Mouse (Mus musculus): ENCODE data around the gene Dcst1. TPM values are rescaled to one million over a fixed set of nuclear protein-coding genes. Genes with fewer than 3 reads are reported as not detected.

Gene Dcst1
- polyA plus RNA-seq, 2 experiments: 0.03 TPM; not detected in 1

GRCm38 (mm10) chr3:89351271-89351670 lies 13.8 kb downstream of the Dcst1 start:
- H3K36me3 ChIP-seq (replicated peaks; ENCODE audit: control insufficient read depth, insufficient read depth, low read depth): no peaks in the 10 kb centered on the region
- H3K9ac ChIP-seq (replicated peaks): no peak overlapping the region
- 64% methylated on average over 5 of the region's 5 CpGs for WGBS (ENCODE audit: insufficient replicate concordance)
- TF ChIP-seq EP300 (IDR thresholded peaks at IDR 0.05; ENCODE audit: low read depth) (no peak), CTCF (IDR thresholded peaks at IDR 0.05; ENCODE audit: low read depth) (no peak)
- H3K27me3 ChIP-seq (ENCODE audit: control insufficient read depth, insufficient read depth, low read length): peaks cover 29% of the 10 kb centered on the region
- H3K27ac ChIP-seq: no peak overlapping the region
- no peak for ATAC-seq (ENCODE audit: insufficient read depth)
- no peaks in the 10 kb centered on the region for H3K9me3 ChIP-seq (ENCODE audit: control insufficient read depth, low read length)
- H3K4me3 ChIP-seq (ENCODE audit: insufficient read depth in 1 of 2, low read depth in 2 of 2, low read length in 2 of 2): no peak overlapping the region
- no peak overlapping the region for H3K4me2 ChIP-seq (ENCODE audit: low read depth)
- DNase-seq (ENCODE audit: low read depth in 3 of 3, low spot score in 3 of 3): no peak
- no peaks in the 10 kb centered on the region; a peak in 1 of 4 replicates for H3K4me1 ChIP-seq (replicated peaks; ENCODE audit: control insufficient read depth in 2 of 2, insufficient read depth in 2 of 2, low read length in 1 of 2)

- H3K9me3 ChIP-seq (ENCODE audit: control insufficient read depth, low read length): no peaks in the 10 kb centered on the region
- H3K27me3 ChIP-seq (ENCODE audit: control insufficient read depth, insufficient read depth, low read length): peaks cover 29% of the 10 kb centered on the region
- H3K4me3 ChIP-seq (ENCODE audit: insufficient read depth in 1 of 2, low read depth in 2 of 2, low read length in 2 of 2): peak within 1 kb of the TSS; percentile 41 to 57
- H3K9ac ChIP-seq (replicated peaks): no peak within 1 kb of the TSS
- TF ChIP-seq EP300 (IDR thresholded peaks at IDR 0.05; ENCODE audit: low read depth): no peak
- TF ChIP-seq CTCF (IDR thresholded peaks at IDR 0.05; ENCODE audit: low read depth): no peak
- no peaks in the 10 kb centered on the region for H3K36me3 ChIP-seq (replicated peaks; ENCODE audit: control insufficient read depth, insufficient read depth, low read depth)
- peak within 1 kb of the TSS; percentile 71 for H3K4me2 ChIP-seq (ENCODE audit: low read depth)
- H3K4me1 ChIP-seq (replicated peaks; ENCODE audit: control insufficient read depth in 2 of 2, insufficient read depth in 2 of 2, low read length in 1 of 2): no peaks in the 10 kb centered on the region; a peak in 1 of 4 replicates
- WGBS (ENCODE audit: insufficient replicate concordance): 1% methylated on average over 57 of the region's 59 CpGs
- DNase-seq (ENCODE audit: low read depth in 3 of 3, low spot score in 3 of 3): peak in 1 of 3 experiments; percentile 36
- H3K27ac ChIP-seq: no peak within 1 kb of the TSS
- ATAC-seq (ENCODE audit: insufficient read depth): peak; percentile 75
These were observed 15.1 kb downstream of the Dcst1 start, which contains the start of gene Adam15 for GRCm38 (mm10) chr3:89349869-89350501. Gene Adam15, minus strand, starts transcription at chr3:89349996.

- Histone ChIP-seq H3K27ac (no peak overlapping the region), H3K4me1 (replicated peaks; ENCODE audit: control insufficient read depth in 2 of 2, insufficient read depth in 2 of 2, low read length in 1 of 2) (no peaks in the 10 kb centered on the region; a peak in 1 of 4 replicates), H3K27me3 (ENCODE audit: control insufficient read depth, insufficient read depth, low read length) (peaks cover 29% of the 10 kb centered on the region), H3K4me3 (ENCODE audit: insufficient read depth in 1 of 2, low read depth in 2 of 2, low read length in 2 of 2) (peak overlapping the region; percentile 41 to 57), H3K9ac (replicated peaks) (no peak overlapping the region), H3K36me3 (replicated peaks; ENCODE audit: control insufficient read depth, insufficient read depth, low read depth) (no peaks in the 10 kb centered on the region), H3K9me3 (ENCODE audit: control insufficient read depth, low read length) (no peaks in the 10 kb centered on the region), H3K4me2 (ENCODE audit: low read depth) (peak overlapping the region; percentile 71)
- ATAC-seq (ENCODE audit: insufficient read depth): no peak; the same call in 1 of the 2 replicates
- TF ChIP-seq EP300 (IDR thresholded peaks at IDR 0.05; ENCODE audit: low read depth) (no peak), CTCF (IDR thresholded peaks at IDR 0.05; ENCODE audit: low read depth) (no peak)
- DNase-seq (ENCODE audit: low read depth in 3 of 3, low spot score in 3 of 3): no peak
- WGBS (ENCODE audit: insufficient replicate concordance): 3% methylated on average over 38 of the region's 38 CpGs
These were observed 15.9 kb downstream of the Dcst1 start for GRCm38 (mm10) chr3:89348911-89349868.

GRCm38 (mm10) chr3:89347916-89348315 lies 17.1 kb downstream of the Dcst1 start:
- no peak overlapping the region for H3K4me3 ChIP-seq (ENCODE audit: insufficient read depth in 1 of 2, low read depth in 2 of 2, low read length in 2 of 2)
- DNase-seq (ENCODE audit: low read depth in 3 of 3, low spot score in 3 of 3) (no peak), ATAC-seq (ENCODE audit: insufficient read depth) (no peak)
- no peak overlapping the region for H3K27ac ChIP-seq
- no peaks in the 10 kb centered on the region for H3K9me3 ChIP-seq (ENCODE audit: control insufficient read depth, low read length)
- TF ChIP-seq EP300 (IDR thresholded peaks at IDR 0.05; ENCODE audit: low read depth): no peak
- TF ChIP-seq CTCF (IDR thresholded peaks at IDR 0.05; ENCODE audit: low read depth): no peak
- WGBS (ENCODE audit: insufficient replicate concordance): 17% methylated on average over 1 of the region's 1 CpGs
- H3K4me2 ChIP-seq (ENCODE audit: low read depth): no peak overlapping the region
- peaks cover 29% of the 10 kb centered on the region for H3K27me3 ChIP-seq (ENCODE audit: control insufficient read depth, insufficient read depth, low read length)
- no peak overlapping the region for H3K9ac ChIP-seq (replicated peaks)
- H3K36me3 ChIP-seq (replicated peaks; ENCODE audit: control insufficient read depth, insufficient read depth, low read depth): no peaks in the 10 kb centered on the region
- no peaks in the 10 kb centered on the region; a peak in 1 of 4 replicates for H3K4me1 ChIP-seq (replicated peaks; ENCODE audit: control insufficient read depth in 2 of 2, insufficient read depth in 2 of 2, low read length in 1 of 2)
